In the genomic region with DNA sequence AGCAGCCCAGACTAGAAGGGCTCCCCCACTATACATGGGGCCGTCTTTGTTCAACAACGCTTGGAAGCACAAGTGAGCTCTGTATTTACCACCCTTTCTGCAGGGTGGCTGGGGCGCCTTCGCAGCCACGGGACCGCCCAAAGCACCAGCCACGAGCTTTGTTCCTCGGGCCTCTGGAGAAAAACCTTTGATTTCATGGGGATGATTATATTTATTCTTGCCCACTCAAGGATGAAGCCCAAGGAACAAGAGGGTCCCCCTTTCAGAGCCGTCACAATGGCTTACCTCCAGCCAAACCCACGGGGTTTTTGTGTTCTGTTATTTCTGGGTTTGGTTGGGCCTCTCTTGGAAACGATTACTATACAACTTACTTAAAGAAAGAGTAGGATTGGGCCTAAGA, we compare ENCODE assay signal across 24 mouse cellular contexts. TPM values are rescaled to one million over a fixed set of nuclear protein-coding genes. Genes with fewer than 3 reads are reported as not detected.
DNase-seq lines count a peak whose midpoint lies in the region; ATAC-seq and TF ChIP-seq lines count a peak whose summit lies in the region.
"Had no signal": no experiment of that assay in that cellular context is flagged by ENCODE, and none has a peak within 500 bp of the region (broad histone marks: within the 10 kb centered on the region; RNA-seq: fewer than 3 reads in every experiment).

No protein-coding gene starts in this region.

- 7% methylated on average over 11 of the region's 11 CpGs for WGBS in forebrain, embryonic 12.5 days
- WGBS in forebrain, postnatal 0 days: 10% methylated on average over 11 of the region's 11 CpGs
- 8% methylated on average over 11 of the region's 11 CpGs for WGBS in midbrain, embryonic 11.5 days
- WGBS in midbrain, embryonic 14.5 days: 5% methylated on average over 11 of the region's 11 CpGs
- WGBS in forebrain, embryonic 13.5 days: 5% methylated on average over 11 of the region's 11 CpGs

- H3K36me3 ChIP-seq in forebrain, embryonic 12.5 days (replicated peaks): no peaks in the 10 kb centered on the region
- no peaks in the 10 kb centered on the region for H3K36me3 ChIP-seq in forebrain, postnatal 0 days (ENCODE audit: insufficient read depth)
- no peaks in the 10 kb centered on the region for H3K36me3 ChIP-seq in midbrain, embryonic 11.5 days (ENCODE audit: control insufficient read depth, insufficient read depth, low read length)
- no peaks in the 10 kb centered on the region for H3K36me3 ChIP-seq in midbrain, embryonic 14.5 days (ENCODE audit: control insufficient read depth, insufficient read depth, low read length)
- no peaks in the 10 kb centered on the region for H3K36me3 ChIP-seq in forebrain, embryonic 13.5 days (ENCODE audit: poor library complexity, severe bottlenecking)
- H3K36me3 ChIP-seq: heart, embryonic 15.5 days had no signal

- H3K4me1 ChIP-seq in forebrain, embryonic 12.5 days: peaks cover 43% of the 10 kb centered on the region
- H3K4me1 ChIP-seq in forebrain, postnatal 0 days (ENCODE audit: insufficient read depth): no peaks in the 10 kb centered on the region
- peaks cover 10% of the 10 kb centered on the region for H3K4me1 ChIP-seq in midbrain, embryonic 11.5 days (ENCODE audit: control insufficient read depth, insufficient read depth, low read length)
- peaks cover 10% of the 10 kb centered on the region; the same call in 1 of the 2 replicates for H3K4me1 ChIP-seq in midbrain, embryonic 14.5 days (ENCODE audit: control insufficient read depth, insufficient read depth, low read length)
- H3K4me1 ChIP-seq in forebrain, embryonic 13.5 days: peaks cover 46% of the 10 kb centered on the region

- TF ChIP-seq CTCF in forebrain, postnatal 0 days (IDR thresholded peaks at IDR 0.05; ENCODE audit: low read depth): no peak

- H3K4me3 ChIP-seq in forebrain, embryonic 12.5 days (replicated peaks): no peak overlapping the region
- no peak overlapping the region for H3K4me3 ChIP-seq in forebrain, postnatal 0 days (ENCODE audit: low read depth, low read length)
- no peak overlapping the region for H3K4me3 ChIP-seq in midbrain, embryonic 11.5 days (ENCODE audit: low read depth, low read length)
- H3K4me3 ChIP-seq in midbrain, embryonic 14.5 days (replicated peaks; ENCODE audit: low read depth, low read length): no peak overlapping the region
- no peak overlapping the region for H3K4me3 ChIP-seq in forebrain, embryonic 13.5 days
- H3K4me3 ChIP-seq: heart, adult 2 months; heart, embryonic 15.5 days had no signal

- H3K9me3 ChIP-seq in forebrain, embryonic 12.5 days: no peaks in the 10 kb centered on the region
- H3K9me3 ChIP-seq in forebrain, postnatal 0 days (ENCODE audit: low read length): no peaks in the 10 kb centered on the region
- no peaks in the 10 kb centered on the region for H3K9me3 ChIP-seq in midbrain, embryonic 11.5 days (ENCODE audit: control insufficient read depth, low read length)
- no peaks in the 10 kb centered on the region for H3K9me3 ChIP-seq in midbrain, embryonic 14.5 days (ENCODE audit: control insufficient read depth, low read length)
- H3K9me3 ChIP-seq in forebrain, embryonic 13.5 days (replicated peaks): no peaks in the 10 kb centered on the region; the same call in 1 of the 2 replicates
- H3K9me3 ChIP-seq: heart, embryonic 15.5 days had no signal

- ATAC-seq in forebrain, embryonic 12.5 days (ENCODE audit: low FRiP score): peak; percentile 79
- no peak for ATAC-seq in forebrain, postnatal 0 days
- peak; percentile 76 for ATAC-seq in midbrain, embryonic 11.5 days (ENCODE audit: low FRiP score)
- ATAC-seq in midbrain, embryonic 14.5 days (ENCODE audit: low FRiP score, low TSS enrichment): no peak
- ATAC-seq in forebrain, embryonic 13.5 days: peak; percentile 75; the same call in 1 of the 2 replicates
- ATAC-seq: hindbrain, postnatal 0 days had no signal

- peak; percentile 34 for DNase-seq in embryo, embryonic 11 days
- no peak for DNase-seq in embryo, embryonic 10.5 days (ENCODE audit: low spot score)
- DNase-seq in forebrain, postnatal 0 days: no peak
- peak; percentile 88 for DNase-seq in midbrain, embryonic 11.5 days (ENCODE audit: low spot score, missing footprints)
- no peak for DNase-seq in midbrain, embryonic 14.5 days
- DNase-seq in lung, postnatal 4 days: no peak
- DNase-seq: adrenal gland, postnatal 10 days; cerebellum, adult 11-12 months; cerebellum, adult 9-10 months; cerebellum, postnatal 25 days; gastrocnemius, postnatal 14 days; heart, adult 2 months; heart, postnatal 14 days; kidney, adult 11 months had no signal

- H3K9ac ChIP-seq in forebrain, embryonic 12.5 days: no peak overlapping the region
- H3K9ac ChIP-seq in forebrain, postnatal 0 days: no peak overlapping the region
- no peak overlapping the region for H3K9ac ChIP-seq in midbrain, embryonic 11.5 days (ENCODE audit: low read length)
- H3K9ac ChIP-seq in midbrain, embryonic 14.5 days (replicated peaks; ENCODE audit: low read length): no peak overlapping the region
- H3K9ac ChIP-seq in forebrain, embryonic 13.5 days: no peak overlapping the region
- H3K9ac ChIP-seq: heart, embryonic 15.5 days had no signal

- no peak overlapping the region for H3K27ac ChIP-seq in forebrain, embryonic 12.5 days
- H3K27ac ChIP-seq in forebrain, postnatal 0 days (ENCODE audit: low read depth, low read length): no peak overlapping the region
- H3K27ac ChIP-seq in midbrain, embryonic 11.5 days (ENCODE audit: low read depth, low read length): no peak overlapping the region
- no peak overlapping the region for H3K27ac ChIP-seq in midbrain, embryonic 14.5 days (replicated peaks; ENCODE audit: low read depth, low read length)
- H3K27ac ChIP-seq in forebrain, embryonic 13.5 days: no peak overlapping the region
- H3K27ac ChIP-seq: heart, adult 2 months; heart, embryonic 15.5 days; hindbrain, postnatal 0 days had no signal

- no peak overlapping the region for H3K4me2 ChIP-seq in forebrain, embryonic 12.5 days
- H3K4me2 ChIP-seq in forebrain, postnatal 0 days (ENCODE audit: low read depth): no peak overlapping the region
- no peak overlapping the region for H3K4me2 ChIP-seq in midbrain, embryonic 11.5 days
- H3K4me2 ChIP-seq in midbrain, embryonic 14.5 days (ENCODE audit: low read length): no peak overlapping the region
- no peak overlapping the region for H3K4me2 ChIP-seq in forebrain, embryonic 13.5 days
- H3K4me2 ChIP-seq: heart, embryonic 11.5 days; heart, embryonic 15.5 days had no signal

- H3K27me3 ChIP-seq in forebrain, embryonic 12.5 days: peaks cover 54% of the 10 kb centered on the region
- peaks cover 42% of the 10 kb centered on the region for H3K27me3 ChIP-seq in forebrain, postnatal 0 days (ENCODE audit: insufficient read depth, low read length)
- peaks cover 45% of the 10 kb centered on the region for H3K27me3 ChIP-seq in midbrain, embryonic 11.5 days (ENCODE audit: control insufficient read depth, insufficient read depth, low read length)
- H3K27me3 ChIP-seq in midbrain, embryonic 14.5 days (ENCODE audit: control insufficient read depth, insufficient read depth, low read length): peaks cover 49% of the 10 kb centered on the region
- peaks cover 52% of the 10 kb centered on the region for H3K27me3 ChIP-seq in forebrain, embryonic 13.5 days

RNA-seq across cellular contexts. Expression of a gene that starts 5.2 kb away (rescaled TPM):
- 11.1 and 13.0 TPM in 2 replicates for polyA plus RNA-seq in forebrain, embryonic 12.5 days (2016; fragmentation: Nextera tagmentation; extraction: Ambion mirVana)
- total RNA-seq in forebrain, postnatal 0 days (2014; rRNA removed): 0.90 and 0.92 TPM in 2 replicates
- 0.81 and 1.4 TPM in 2 replicates for polyA plus RNA-seq in forebrain, postnatal 0 days (2015; fragmentation: Nextera tagmentation; extraction: Ambion mirVana)
- polyA plus RNA-seq in midbrain, embryonic 11.5 days (2014; fragmentation: Nextera tagmentation; extraction: Ambion mirVana): 48.9 and 49.0 TPM in 2 replicates
- polyA plus RNA-seq in midbrain, embryonic 14.5 days (2014; fragmentation: Nextera tagmentation; extraction: Ambion mirVana): 9.6 and 10.2 TPM in 2 replicates
- polyA plus RNA-seq in forebrain, embryonic 13.5 days (2015; fragmentation: Nextera tagmentation; extraction: Ambion mirVana): 7.9 and 10.5 TPM in 2 replicates
- total RNA-seq: adrenal gland, postnatal 10 days; hematopoietic stem cell, adult 5-6 weeks; MEL had no signal
- polyA plus RNA-seq: C2C12; gonadal fat pad, adult 2 months; heart, embryonic 11.5 days; heart, embryonic 15.5 days; intestine, embryonic 14.5 days had no signal

Comparison
In these comparisons a context has a peak if more than half of its experiments do, and no peak if none do; other contexts are left out.
1. DNase-seq: peak in embryo, embryonic 11 days (single experiment) and midbrain, embryonic 11.5 days (single experiment); none in embryo, embryonic 10.5 days (single experiment), forebrain, postnatal 0 days (single experiment), midbrain, embryonic 14.5 days (single experiment) and lung, postnatal 4 days (0 of 2).
2. ATAC-seq: peak in forebrain, embryonic 12.5 days (single experiment), midbrain, embryonic 11.5 days (single experiment) and forebrain, embryonic 13.5 days (single experiment); none in forebrain, postnatal 0 days (single experiment) and midbrain, embryonic 14.5 days (single experiment).